Mouse (Mus musculus) kidney, adult 10 weeks (tissue): ENCODE data around the gene C1qtnf4. TPM values are rescaled to one million over a fixed set of nuclear protein-coding genes. Genes with fewer than 3 reads are reported as not detected.

ENCODE experiments used
- polyA plus RNA-seq: library from polyadenylated mRNA; stranded (reverse); fragments of 350-450 nt; fragmentation: Illumina TruSeq; extraction: RNeasy Lipid Tissue Mini Kit (QIAGEN cat#74804); gene quantifications from one replicate; pipeline ENCODE4 v1.2.3, GENCODE M21; 2014; ENCODE audit warnings: low read depth, low replicate concordance

The C1qtnf4 gene
- not detected for polyA plus RNA-seq

DNA sequence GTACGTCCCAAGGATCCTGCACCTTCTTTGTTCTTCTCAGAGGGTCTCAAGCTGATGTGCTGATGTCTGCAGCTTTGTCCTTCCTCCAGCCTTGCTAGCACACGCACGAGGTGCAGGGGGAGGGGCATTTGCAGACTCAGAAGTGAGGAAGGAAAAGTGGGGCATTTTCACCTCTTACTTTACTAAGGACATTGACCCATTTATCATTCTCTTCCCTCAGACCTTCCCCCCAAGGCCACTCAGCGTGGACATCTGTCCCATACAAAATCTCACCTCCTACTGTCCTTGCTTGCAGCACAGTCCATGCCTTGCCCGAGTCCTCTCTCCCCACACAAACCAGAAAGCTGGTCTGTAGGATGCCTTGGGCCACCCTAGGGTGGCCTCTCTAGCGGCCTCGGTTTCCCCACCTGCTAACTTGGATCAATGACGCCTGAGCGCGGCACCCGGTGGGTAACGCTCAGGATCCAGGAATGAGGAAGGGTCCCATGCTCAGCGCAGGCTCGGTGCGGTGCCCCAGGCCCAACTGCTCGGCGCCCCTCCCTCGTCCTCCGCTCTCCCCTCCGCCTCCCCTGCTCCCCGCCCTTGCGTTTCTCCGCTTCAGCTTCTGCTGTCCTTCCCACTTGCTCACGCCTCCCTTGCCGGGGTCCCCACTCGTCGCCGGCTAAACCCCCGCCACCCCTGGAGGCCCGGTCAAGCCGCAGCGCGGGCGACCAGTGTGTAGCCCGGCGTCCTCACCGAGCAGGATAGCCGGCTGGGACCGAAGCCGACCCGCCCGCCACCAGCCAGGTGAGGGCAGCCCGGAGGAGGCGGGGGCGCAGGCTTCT lies at the start of gene C1qtnf4:
C1qtnf4 (plus strand) TSS at position 643 of the 824 bp plus-strand sequence.

DNA sequence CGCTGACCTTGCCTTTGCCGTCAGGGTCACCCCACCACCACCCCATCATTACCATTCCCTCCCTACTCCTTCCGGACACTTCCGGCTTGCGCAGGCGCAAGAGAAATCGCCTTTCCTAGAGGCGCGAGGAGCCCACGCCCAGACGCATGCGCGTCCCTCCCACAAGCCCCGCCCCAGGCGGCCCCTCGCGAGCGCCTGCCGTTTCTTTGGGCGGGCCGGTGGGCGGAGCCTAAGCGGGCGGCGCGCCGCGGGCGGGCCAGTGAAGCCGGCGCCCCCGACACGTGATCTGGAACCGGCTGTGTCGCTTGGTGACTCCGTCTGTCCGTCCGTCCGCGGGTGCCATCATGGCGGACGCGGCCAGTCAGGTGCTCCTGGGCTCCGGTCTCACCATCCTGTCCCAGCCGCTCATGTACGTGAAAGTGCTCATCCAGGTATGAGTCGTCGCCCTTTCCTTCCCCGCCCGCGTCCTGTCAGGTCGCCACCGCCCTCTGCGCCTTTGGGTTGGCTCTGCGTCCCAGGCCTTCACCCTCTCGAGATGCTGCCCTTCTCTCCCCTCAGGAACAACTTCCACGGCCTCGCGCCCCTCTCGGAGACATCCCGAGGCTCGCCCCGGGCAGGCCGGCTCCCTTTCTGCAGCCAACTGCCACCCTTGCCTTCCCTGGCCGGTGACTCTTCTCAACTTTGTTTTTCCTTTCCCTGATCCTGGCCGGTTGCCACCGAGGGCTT lies 38.5 kb upstream of the C1qtnf4 start, which contains the start of gene Mtch2:
Mtch2 (plus strand) TSS at position 201 of the 726 bp plus-strand sequence.

DNA sequence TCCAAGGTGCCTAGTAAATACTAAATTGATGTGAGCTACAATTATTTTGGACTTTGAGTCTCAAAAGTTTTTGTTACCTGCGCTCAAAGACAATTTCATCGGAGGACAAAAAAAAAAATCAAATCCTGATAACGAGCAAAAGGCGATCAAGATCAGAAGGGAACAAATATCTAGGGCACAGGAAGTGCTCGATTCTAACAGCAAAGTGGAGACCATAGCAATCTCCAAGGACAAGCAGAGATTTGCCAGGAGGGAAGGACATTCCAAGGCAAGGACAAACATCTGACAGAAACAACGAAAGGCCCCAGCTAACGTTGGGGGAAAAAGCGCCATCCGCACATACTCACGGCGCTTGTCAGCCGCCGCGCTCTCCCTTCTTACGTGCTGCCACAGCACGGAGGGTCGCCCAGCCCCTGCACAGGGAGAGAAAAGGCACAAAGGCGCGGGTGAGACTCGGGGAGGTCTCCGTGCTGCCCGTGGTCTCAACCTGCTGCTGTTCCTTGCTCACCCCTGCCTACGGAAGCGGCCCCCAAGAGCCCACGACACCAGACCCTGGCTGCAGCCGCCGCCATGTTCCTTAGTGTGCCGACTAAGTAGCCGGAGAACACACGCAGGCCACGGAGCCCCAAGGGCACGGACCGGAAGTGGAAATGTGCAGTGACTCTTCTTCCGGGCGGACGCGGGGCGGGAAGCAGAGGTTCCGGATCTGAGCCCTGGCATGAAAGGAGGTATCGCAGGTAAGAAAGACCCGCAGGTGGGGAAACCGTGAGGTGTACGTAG lies 18.6 kb downstream of the C1qtnf4 start, which contains the start of the genes Kbtbd4 and Ndufs3:
Kbtbd4 (plus strand) TSS at position 665 of the 780 bp plus-strand sequence.
Ndufs3 (minus strand) TSS at position 752 of the 780 bp plus-strand sequence.

Other genes with a start within 250 kb of the C1qtnf4 start
- 14.9 TPM for gene Nup160, start 208.6 kb upstream of the C1qtnf4 start, polyA plus RNA-seq
- 45.9 TPM for gene Fnbp4, start 140.5 kb upstream of the C1qtnf4 start, polyA plus RNA-seq
- gene Agbl2, start 103.1 kb upstream of the C1qtnf4 start, polyA plus RNA-seq = 0.49 TPM
- gene Mtch2, start 38.7 kb upstream of the C1qtnf4 start, polyA plus RNA-seq = 626 TPM
- 12.0 TPM for gene Kbtbd4, start 18.9 kb downstream of the C1qtnf4 start, polyA plus RNA-seq
- gene Ndufs3, start 19.0 kb downstream of the C1qtnf4 start, polyA plus RNA-seq = 335 TPM
- 76.2 TPM for gene Celf1, start 54.5 kb downstream of the C1qtnf4 start, polyA plus RNA-seq
- gene Rapsn, start 149.8 kb downstream of the C1qtnf4 start, polyA plus RNA-seq = not detected
- 173 TPM for gene Psmc3, start 168.1 kb downstream of the C1qtnf4 start, polyA plus RNA-seq
- 4.7 TPM for gene Slc39a13, start 184.6 kb downstream of the C1qtnf4 start, polyA plus RNA-seq
- 1.9 TPM for gene Spi1, start 196.5 kb downstream of the C1qtnf4 start, polyA plus RNA-seq
- gene Mybpc3, start 232.3 kb downstream of the C1qtnf4 start, polyA plus RNA-seq = not detected